Mouse (Mus musculus): Measurements from ENCODE around the gene B3gnt9. TPM values are rescaled to one million over a fixed set of nuclear protein-coding genes. Genes with fewer than 3 reads are reported as not detected.
"Not testable (repeated sequence)": the region's sequence is repeated elsewhere in the genome, so short reads cannot be mapped to it uniquely, and the experiment has no call there.

The B3gnt9 gene
- polyA plus RNA-seq, 1 experiment from 2014 or later, result 14.7 TPM

DNA sequence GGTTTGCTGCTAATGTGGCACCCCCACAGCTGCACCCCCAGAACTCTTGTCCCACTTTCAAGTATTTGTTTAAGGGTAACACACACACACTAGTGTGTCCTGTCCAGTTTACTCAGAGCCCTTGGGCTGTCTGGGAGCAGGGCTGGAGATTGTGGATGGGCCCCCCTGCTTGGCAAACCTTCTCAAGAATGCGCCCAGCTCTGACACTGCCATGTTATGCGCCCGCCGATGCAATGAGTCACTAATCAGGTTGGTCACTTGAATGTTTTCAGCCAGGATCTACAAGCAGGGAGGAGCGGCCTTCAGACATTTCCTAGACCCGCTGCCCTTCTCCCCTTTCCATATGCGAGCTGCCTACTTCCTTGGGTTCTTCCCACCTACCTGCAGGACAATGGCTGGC lies 37.5 kb upstream of the B3gnt9 start:
- no peak overlapping the region for H3K9ac ChIP-seq (ENCODE audit: low read length)
- H3K27me3 ChIP-seq (ENCODE audit: control insufficient read depth, insufficient read depth, low read length), result no peaks in the 10 kb centered on the region
- H3K9me3 ChIP-seq (ENCODE audit: control insufficient read depth, low read length), result no peaks in the 10 kb centered on the region
- ATAC-seq (ENCODE audit: low FRiP score, low TSS enrichment), result no peak
- no peak for DNase-seq (ENCODE audit: low spot score)
- H3K4me3 ChIP-seq (ENCODE audit: low read depth, low read length), result no peak overlapping the region
- no peak for TF ChIP-seq EP300 (optimal IDR thresholded peaks at IDR 0.05)
- no peak for TF ChIP-seq CTCF (IDR thresholded peaks at IDR 0.05; ENCODE audit: low read depth)
- WGBS, result 70% methylated on average over 7 of the region's 7 CpGs
- no peak overlapping the region for H3K4me2 ChIP-seq (replicated peaks; ENCODE audit: low read depth)
- H3K36me3 ChIP-seq (ENCODE audit: control insufficient read depth, insufficient read depth, low read length), result no peaks in the 10 kb centered on the region
- H3K4me1 ChIP-seq (replicated peaks; ENCODE audit: control insufficient read depth, insufficient read depth), result peaks cover 8% of the 10 kb centered on the region
- no peak overlapping the region for H3K27ac ChIP-seq (replicated peaks)

DNA sequence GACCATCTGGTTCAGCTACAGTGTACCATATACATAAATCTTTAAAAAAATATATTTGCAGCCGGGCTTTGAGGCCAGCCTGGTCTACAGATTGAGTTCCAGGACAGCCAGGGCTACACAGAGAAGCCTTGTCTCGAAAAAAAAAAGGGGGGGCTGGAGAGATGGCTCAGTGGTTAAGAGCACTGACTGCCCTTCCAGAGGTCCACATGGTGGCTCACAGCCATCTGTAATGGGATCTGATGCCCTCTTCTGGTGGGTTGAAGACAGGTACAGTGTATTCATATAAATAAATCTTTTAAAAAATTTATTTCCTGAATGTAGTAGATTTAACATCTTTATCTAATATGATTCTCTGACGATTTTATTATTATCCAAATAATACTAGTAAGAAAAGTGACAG lies 36.8 kb upstream of the B3gnt9 start:
- not testable (repeated sequence) for H3K9me3 ChIP-seq (ENCODE audit: control insufficient read depth, low read length); H3K4me1 ChIP-seq (replicated peaks; ENCODE audit: control insufficient read depth, insufficient read depth); H3K4me2 ChIP-seq (replicated peaks; ENCODE audit: low read depth); DNase-seq (ENCODE audit: low spot score); H3K36me3 ChIP-seq (ENCODE audit: control insufficient read depth, insufficient read depth, low read length); ATAC-seq (ENCODE audit: low FRiP score, low TSS enrichment); H3K9ac ChIP-seq (ENCODE audit: low read length); H3K27me3 ChIP-seq (ENCODE audit: control insufficient read depth, insufficient read depth, low read length); H3K4me3 ChIP-seq (ENCODE audit: low read depth, low read length); H3K27ac ChIP-seq (replicated peaks)
- TF ChIP-seq CTCF (IDR thresholded peaks at IDR 0.05; ENCODE audit: low read depth), result peak; percentile 38
- 57% methylated on average over 3 of the region's 3 CpGs for WGBS

DNA sequence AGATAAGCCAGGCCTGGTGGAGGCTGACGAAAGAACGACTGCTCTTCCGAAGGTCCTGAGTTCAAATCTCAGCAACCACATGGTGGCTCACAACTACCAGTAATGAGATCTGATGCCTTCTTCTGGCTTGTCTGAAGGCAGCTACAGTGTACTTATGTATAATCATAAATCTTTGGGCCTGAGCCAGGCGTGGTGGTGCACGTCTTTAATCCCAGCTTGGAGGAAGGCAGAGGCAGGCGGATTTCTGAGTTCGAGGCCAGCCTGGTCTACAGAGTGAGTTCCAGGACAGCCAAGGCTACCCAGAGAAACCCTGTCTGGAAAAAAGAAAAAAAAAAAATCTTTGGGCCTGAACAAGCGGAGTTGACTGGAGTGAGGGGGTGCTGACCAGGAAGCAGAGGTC lies 36.4 kb upstream of the B3gnt9 start:
- H3K9me3 ChIP-seq (ENCODE audit: control insufficient read depth, low read length); H3K4me3 ChIP-seq (ENCODE audit: low read depth, low read length); H3K36me3 ChIP-seq (ENCODE audit: control insufficient read depth, insufficient read depth, low read length); H3K27ac ChIP-seq (replicated peaks); H3K4me1 ChIP-seq (replicated peaks; ENCODE audit: control insufficient read depth, insufficient read depth); ATAC-seq (ENCODE audit: low FRiP score, low TSS enrichment); H3K27me3 ChIP-seq (ENCODE audit: control insufficient read depth, insufficient read depth, low read length); H3K4me2 ChIP-seq (replicated peaks; ENCODE audit: low read depth); DNase-seq (ENCODE audit: low spot score); H3K9ac ChIP-seq (ENCODE audit: low read length): not testable (repeated sequence)
- 77% methylated on average over 8 of the region's 8 CpGs for WGBS

DNA sequence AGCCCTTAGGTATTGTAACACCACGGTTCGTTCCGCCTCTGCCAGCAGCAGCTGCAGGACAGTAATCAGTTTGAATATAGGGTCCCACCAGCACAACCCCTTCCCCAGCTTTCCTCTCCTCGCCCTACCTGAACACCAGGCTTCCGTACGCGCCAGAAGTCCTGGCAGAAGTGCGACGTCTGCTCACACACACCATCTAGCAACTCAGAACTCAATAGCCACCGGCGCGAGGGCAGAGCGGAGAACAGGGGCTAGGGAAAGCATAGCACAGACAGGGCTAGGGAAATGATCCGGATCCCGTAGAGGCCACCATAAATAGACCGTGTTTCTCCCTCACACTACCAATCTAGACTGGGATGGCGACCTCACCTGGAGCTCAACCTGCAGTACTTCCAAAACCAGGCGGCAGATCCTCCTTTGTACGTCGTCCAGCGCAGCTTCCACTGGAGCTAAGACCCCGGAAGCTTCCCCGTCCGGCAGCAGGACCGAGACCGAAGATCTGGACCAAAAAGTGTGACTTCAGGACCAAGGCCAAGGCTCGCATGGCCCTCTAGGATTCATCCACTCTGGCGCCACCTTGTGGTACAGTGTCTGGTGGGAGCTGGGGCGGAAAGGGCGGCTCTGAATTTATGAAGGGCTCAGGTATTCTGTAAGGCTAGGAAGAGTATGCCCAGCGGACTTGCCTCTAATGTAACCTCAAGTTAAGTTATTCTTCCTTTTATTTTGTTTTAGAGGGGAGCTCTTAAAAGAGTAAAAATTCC lies 35.8 kb upstream of the B3gnt9 start:
- H3K9me3 ChIP-seq (ENCODE audit: control insufficient read depth, low read length), result no peaks in the 10 kb centered on the region
- H3K4me1 ChIP-seq (replicated peaks; ENCODE audit: control insufficient read depth, insufficient read depth), result peaks cover 8% of the 10 kb centered on the region
- no peak overlapping the region for H3K4me3 ChIP-seq (ENCODE audit: low read depth, low read length)
- no peak overlapping the region for H3K27ac ChIP-seq (replicated peaks)
- ATAC-seq (ENCODE audit: low FRiP score, low TSS enrichment), result no peak
- no peak for TF ChIP-seq EP300 (optimal IDR thresholded peaks at IDR 0.05)
- peak; percentile 98 for TF ChIP-seq CTCF (IDR thresholded peaks at IDR 0.05; ENCODE audit: low read depth)
- H3K4me2 ChIP-seq (replicated peaks; ENCODE audit: low read depth), result no peak overlapping the region
- no peaks in the 10 kb centered on the region for H3K27me3 ChIP-seq (ENCODE audit: control insufficient read depth, insufficient read depth, low read length)
- peak; percentile 93 for DNase-seq (ENCODE audit: low spot score)
- H3K36me3 ChIP-seq (ENCODE audit: control insufficient read depth, insufficient read depth, low read length), result no peaks in the 10 kb centered on the region
- no peak overlapping the region for H3K9ac ChIP-seq (ENCODE audit: low read length)
- WGBS, result 11% methylated on average over 31 of the region's 31 CpGs

DNA sequence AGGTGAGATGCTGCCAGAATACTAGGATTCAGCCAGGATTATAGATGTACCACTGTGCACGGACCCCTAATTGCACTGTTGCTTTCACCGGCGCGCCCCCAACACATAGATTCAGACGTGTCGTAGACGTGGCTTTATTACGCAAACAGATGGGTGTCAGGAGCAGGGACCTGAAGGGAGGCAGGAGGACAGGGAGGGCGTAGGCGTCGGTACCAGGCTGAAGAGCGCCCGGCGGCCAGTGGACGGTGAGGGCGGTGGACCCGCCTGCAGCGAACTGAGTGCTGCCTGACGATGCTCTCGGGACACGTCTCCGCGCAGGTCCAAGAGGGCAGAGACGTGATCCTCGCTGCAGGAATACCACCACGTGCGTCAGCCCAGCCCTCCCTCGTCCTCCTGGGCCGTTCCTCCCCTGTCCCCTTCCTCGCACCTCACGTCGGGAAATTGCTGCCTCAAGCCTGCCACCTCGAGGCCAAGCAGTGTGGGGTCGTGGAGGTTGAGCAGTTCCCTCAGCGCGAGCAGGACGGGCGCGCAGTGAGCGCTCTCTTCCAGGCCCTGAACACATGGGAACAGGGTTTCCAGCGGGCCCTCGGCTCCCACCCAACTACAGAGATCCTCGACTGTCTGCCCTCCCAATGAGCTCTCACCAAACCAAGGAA lies 35.0 kb upstream of the B3gnt9 start, which contains the start of gene 4931428F04Rik:
Gene 4931428F04Rik (minus strand): TSS at position 60 of the 656 bp plus-strand sequence.
- H3K4me2 ChIP-seq (replicated peaks; ENCODE audit: low read depth), result peak within 1 kb of the TSS; percentile 84
- H3K27ac ChIP-seq (replicated peaks), result peak within 1 kb of the TSS; percentile 84
- H3K27me3 ChIP-seq (ENCODE audit: control insufficient read depth, insufficient read depth, low read length), result no peaks in the 10 kb centered on the region
- TF ChIP-seq CTCF (IDR thresholded peaks at IDR 0.05; ENCODE audit: low read depth), result peak; percentile 75
- TF ChIP-seq EP300 (optimal IDR thresholded peaks at IDR 0.05), result no peak
- no peaks in the 10 kb centered on the region for H3K9me3 ChIP-seq (ENCODE audit: control insufficient read depth, low read length)
- peak within 1 kb of the TSS; percentile 47 for H3K9ac ChIP-seq (ENCODE audit: low read length)
- DNase-seq (ENCODE audit: low spot score) (peak; percentile 62), ATAC-seq (ENCODE audit: low FRiP score, low TSS enrichment) (peak; percentile 15; the same call in 1 of the 2 replicates)
- H3K36me3 ChIP-seq (ENCODE audit: control insufficient read depth, insufficient read depth, low read length), result no peaks in the 10 kb centered on the region
- whole genome bisulfite sequencing, result 2% methylated on average over 36 of the region's 43 CpGs
- H3K4me1 ChIP-seq (replicated peaks; ENCODE audit: control insufficient read depth, insufficient read depth), result peaks cover 8% of the 10 kb centered on the region
- H3K4me3 ChIP-seq (ENCODE audit: low read depth, low read length), result peak within 1 kb of the TSS; percentile 48

Measured in stomach, postnatal 0 days (tissue).